Mouse (Mus musculus): ENCODE data around the gene Samd4. TPM values are rescaled to one million over a fixed set of nuclear protein-coding genes. Genes with fewer than 3 reads are reported as not detected.

Samd4 gene
- polyA plus RNA-seq, 1 experiment: 17.6 TPM

GRCm38 (mm10) chr14:46915555-46915954 lies 32.9 kb downstream of the Samd4 start:
- H3K9ac ChIP-seq (ENCODE audit: low read depth, poor library complexity, severe bottlenecking): no peak overlapping the region
- no peak overlapping the region for H3K27ac ChIP-seq (ENCODE audit: insufficient read depth, low read length)
- H3K27me3 ChIP-seq (ENCODE audit: control insufficient read depth, insufficient read depth, low read length, poor library complexity, severe bottlenecking): no peaks in the 10 kb centered on the region
- no peaks in the 10 kb centered on the region for H3K36me3 ChIP-seq (ENCODE audit: control insufficient read depth, insufficient read depth, low read length, poor library complexity, severe bottlenecking)
- no peaks in the 10 kb centered on the region; the same call in 1 of the 2 replicates for H3K9me3 ChIP-seq (replicated peaks; ENCODE audit: control insufficient read depth, insufficient read depth, low read length, poor library complexity, severe bottlenecking)
- H3K4me1 ChIP-seq (ENCODE audit: control insufficient read depth, insufficient read depth, low read length): no peaks in the 10 kb centered on the region
- no peak for TF ChIP-seq EP300 (IDR thresholded peaks at IDR 0.05; ENCODE audit: insufficient read depth, low read depth, low read length)
- TF ChIP-seq POLR2A (IDR thresholded peaks at IDR 0.05; ENCODE audit: insufficient read depth, low read length): no peak
- TF ChIP-seq CTCF (IDR thresholded peaks at IDR 0.05; ENCODE audit: low read depth, low read length): no peak
- no peak overlapping the region for H3K4me3 ChIP-seq (ENCODE audit: low read depth, low read length)

- Histone ChIP-seq H3K9ac (ENCODE audit: low read depth, poor library complexity, severe bottlenecking) (no peak overlapping the region), H3K4me1 (ENCODE audit: control insufficient read depth, insufficient read depth, low read length) (no peaks in the 10 kb centered on the region), H3K9me3 (replicated peaks; ENCODE audit: control insufficient read depth, insufficient read depth, low read length, poor library complexity, severe bottlenecking) (no peaks in the 10 kb centered on the region; the same call in 1 of the 2 replicates), H3K36me3 (ENCODE audit: control insufficient read depth, insufficient read depth, low read length, poor library complexity, severe bottlenecking) (no peaks in the 10 kb centered on the region), H3K4me3 (ENCODE audit: low read depth, low read length) (no peak overlapping the region), H3K27ac (ENCODE audit: insufficient read depth, low read length) (no peak overlapping the region), H3K27me3 (ENCODE audit: control insufficient read depth, insufficient read depth, low read length, poor library complexity, severe bottlenecking) (no peaks in the 10 kb centered on the region)
- no peak for TF ChIP-seq POLR2A (IDR thresholded peaks at IDR 0.05; ENCODE audit: insufficient read depth, low read length)
- no peak for TF ChIP-seq EP300 (IDR thresholded peaks at IDR 0.05; ENCODE audit: insufficient read depth, low read depth, low read length)
- TF ChIP-seq CTCF (IDR thresholded peaks at IDR 0.05; ENCODE audit: low read depth, low read length): no peak
These were observed 33.9 kb downstream of the Samd4 start for GRCm38 (mm10) chr14:46916581-46916980.

GRCm38 (mm10) chr14:46917136-46917535 lies 34.5 kb downstream of the Samd4 start:
- TF ChIP-seq EP300 (IDR thresholded peaks at IDR 0.05; ENCODE audit: insufficient read depth, low read depth, low read length) (no peak), CTCF (IDR thresholded peaks at IDR 0.05; ENCODE audit: low read depth, low read length) (no peak), POLR2A (IDR thresholded peaks at IDR 0.05; ENCODE audit: insufficient read depth, low read length) (no peak)
- Histone ChIP-seq H3K9me3 (replicated peaks; ENCODE audit: control insufficient read depth, insufficient read depth, low read length, poor library complexity, severe bottlenecking) (no peaks in the 10 kb centered on the region; the same call in 1 of the 2 replicates), H3K36me3 (ENCODE audit: control insufficient read depth, insufficient read depth, low read length, poor library complexity, severe bottlenecking) (no peaks in the 10 kb centered on the region), H3K4me3 (ENCODE audit: low read depth, low read length) (no peak overlapping the region), H3K4me1 (ENCODE audit: control insufficient read depth, insufficient read depth, low read length) (no peaks in the 10 kb centered on the region), H3K27me3 (ENCODE audit: control insufficient read depth, insufficient read depth, low read length, poor library complexity, severe bottlenecking) (no peaks in the 10 kb centered on the region), H3K9ac (ENCODE audit: low read depth, poor library complexity, severe bottlenecking) (no peak overlapping the region), H3K27ac (ENCODE audit: insufficient read depth, low read length) (no peak overlapping the region)

- H3K36me3 ChIP-seq (ENCODE audit: control insufficient read depth, insufficient read depth, low read length, poor library complexity, severe bottlenecking): no peaks in the 10 kb centered on the region
- H3K4me3 ChIP-seq (ENCODE audit: low read depth, low read length): no peak overlapping the region
- no peaks in the 10 kb centered on the region for H3K4me1 ChIP-seq (ENCODE audit: control insufficient read depth, insufficient read depth, low read length)
- H3K27me3 ChIP-seq (ENCODE audit: control insufficient read depth, insufficient read depth, low read length, poor library complexity, severe bottlenecking): no peaks in the 10 kb centered on the region
- no peak overlapping the region for H3K27ac ChIP-seq (ENCODE audit: insufficient read depth, low read length)
- TF ChIP-seq POLR2A (IDR thresholded peaks at IDR 0.05; ENCODE audit: insufficient read depth, low read length): no peak
- TF ChIP-seq EP300 (IDR thresholded peaks at IDR 0.05; ENCODE audit: insufficient read depth, low read depth, low read length): no peak
- H3K9me3 ChIP-seq (replicated peaks; ENCODE audit: control insufficient read depth, insufficient read depth, low read length, poor library complexity, severe bottlenecking): no peaks in the 10 kb centered on the region
- no peak overlapping the region for H3K9ac ChIP-seq (ENCODE audit: low read depth, poor library complexity, severe bottlenecking)
These were observed 34.9 kb downstream of the Samd4 start for GRCm38 (mm10) chr14:46917581-46917980.

- Histone ChIP-seq H3K9me3 (replicated peaks; ENCODE audit: control insufficient read depth, insufficient read depth, low read length, poor library complexity, severe bottlenecking) (no peaks in the 10 kb centered on the region), H3K27me3 (ENCODE audit: control insufficient read depth, insufficient read depth, low read length, poor library complexity, severe bottlenecking) (no peaks in the 10 kb centered on the region), H3K27ac (ENCODE audit: insufficient read depth, low read length) (no peak overlapping the region), H3K36me3 (ENCODE audit: control insufficient read depth, insufficient read depth, low read length, poor library complexity, severe bottlenecking) (no peaks in the 10 kb centered on the region), H3K4me3 (ENCODE audit: low read depth, low read length) (no peak overlapping the region), H3K9ac (ENCODE audit: low read depth, poor library complexity, severe bottlenecking) (no peak overlapping the region), H3K4me1 (ENCODE audit: control insufficient read depth, insufficient read depth, low read length) (no peaks in the 10 kb centered on the region)
- TF ChIP-seq POLR2A (IDR thresholded peaks at IDR 0.05; ENCODE audit: insufficient read depth, low read length): no peak
- no peak for TF ChIP-seq CTCF (IDR thresholded peaks at IDR 0.05; ENCODE audit: low read depth, low read length)
- TF ChIP-seq EP300 (IDR thresholded peaks at IDR 0.05; ENCODE audit: insufficient read depth, low read depth, low read length): no peak
These were observed 37.8 kb downstream of the Samd4 start for GRCm38 (mm10) chr14:46920496-46920895.

GRCm38 (mm10) chr14:46921178-46921975 lies 38.7 kb downstream of the Samd4 start:
- Histone ChIP-seq H3K9ac (ENCODE audit: low read depth, poor library complexity, severe bottlenecking) (no peak overlapping the region), H3K4me3 (ENCODE audit: low read depth, low read length) (no peak overlapping the region), H3K9me3 (replicated peaks; ENCODE audit: control insufficient read depth, insufficient read depth, low read length, poor library complexity, severe bottlenecking) (no peaks in the 10 kb centered on the region), H3K27me3 (ENCODE audit: control insufficient read depth, insufficient read depth, low read length, poor library complexity, severe bottlenecking) (no peaks in the 10 kb centered on the region), H3K36me3 (ENCODE audit: control insufficient read depth, insufficient read depth, low read length, poor library complexity, severe bottlenecking) (no peaks in the 10 kb centered on the region), H3K27ac (ENCODE audit: insufficient read depth, low read length) (no peak overlapping the region), H3K4me1 (ENCODE audit: control insufficient read depth, insufficient read depth, low read length) (no peaks in the 10 kb centered on the region)
- TF ChIP-seq POLR2A (IDR thresholded peaks at IDR 0.05; ENCODE audit: insufficient read depth, low read length): no peak
